Comparison of ENCODE assay signal across 1 mouse cellular context in the genomic region with DNA sequence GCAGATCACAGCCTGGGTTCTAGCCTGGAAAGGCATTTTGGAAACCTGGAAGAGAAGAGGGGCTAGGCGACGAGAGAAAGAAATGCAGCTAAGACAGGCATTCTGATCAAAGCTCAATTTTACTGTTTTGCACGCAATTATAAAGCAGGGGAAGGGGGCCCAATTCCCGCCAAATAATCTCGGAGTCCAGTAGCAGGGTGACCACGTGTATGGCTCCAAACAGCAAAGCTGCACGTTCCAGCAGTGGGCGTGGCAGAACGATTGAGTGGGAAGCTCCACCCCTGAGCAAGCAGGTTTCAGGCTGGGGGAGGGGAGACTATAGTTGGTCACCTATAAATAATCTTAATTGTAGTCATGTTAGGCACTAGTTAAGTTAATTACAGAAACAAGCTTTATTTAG. TPM values are rescaled to one million over a fixed set of nuclear protein-coding genes. Genes with fewer than 3 reads are reported as not detected.
"Had no signal": no experiment of that assay in that cellular context is flagged by ENCODE, and none has a peak within 500 bp of the region (broad histone marks: within the 10 kb centered on the region; RNA-seq: fewer than 3 reads in every experiment).

No protein-coding gene starts in this region.

RNA-seq across cellular contexts. Expression of a gene that starts 26.9 kb away (rescaled TPM):
- polyA plus RNA-seq: macrophage had no signal
